Mouse (Mus musculus) embryonic facial prominence, embryonic 10.5 days (tissue): ENCODE results near the gene Tle4. TPM values are rescaled to one million over a fixed set of nuclear protein-coding genes. Genes with fewer than 3 reads are reported as not detected.

ENCODE experiments used
- DNase-seq: peaks from one replicate; pipeline ENCODE4 v3.0.0-alpha.2; 2017; ENCODE audit warnings: low spot score
- H3K27ac ChIP-seq: fragments of 300-500 bp; sonication (generic); replicated peaks from 2 replicates; pipeline ENCODE4 v1.5.1; 2016; ENCODE audit warnings: mild to moderate bottlenecking
- H3K27me3 ChIP-seq: fragments of 300-500 bp; sonication (generic); replicated peaks from 2 replicates; pipeline ENCODE4 v1.6.1; 2016; ENCODE audit warnings: low read depth, mild to moderate bottlenecking; ENCODE audit not compliant: poor library complexity, severe bottlenecking
- H3K36me3 ChIP-seq: fragments of 300-500 bp; sonication (generic); replicated peaks from 2 replicates; pipeline ENCODE4 v1.6.1; 2016; ENCODE audit warnings: mild to moderate bottlenecking, moderate library complexity
- H3K4me1 ChIP-seq: fragments of 300-500 bp; sonication (generic); 2 replicates; pipeline ENCODE4 v1.6.1; 2016
- H3K4me3 ChIP-seq: fragments of 300-500 bp; sonication (generic); 2 replicates; pipeline ENCODE4 v1.5.1; 2016; ENCODE audit warnings: mild to moderate bottlenecking, moderate library complexity
- H3K9me3 ChIP-seq: fragments of 300-500 bp; sonication (generic); 2 replicates; pipeline ENCODE4 v1.6.1; 2016; ENCODE audit warnings: mild to moderate bottlenecking
- WGBS: fragments of 180-500 bp; shearing (Covaris S2); methylation state at CpG from one replicate; pipeline ENCODE4 v1.1.7; 2016; 5-methylcytosine and 5-hydroxymethylcytosine counted together
- polyA plus RNA-seq: library from polyadenylated mRNA; unstranded; fragments of >200 nt; fragmentation: Nextera tagmentation; extraction: Ambion mirVana; gene quantifications from 2 replicates; pipeline ENCODE4 v1.2.1, GENCODE M21; 2016

Tle4 gene
- polyA plus RNA-seq, 1 experiment from 2014 or later = 21.7 TPM

- H3K36me3 ChIP-seq = no peaks in the 10 kb centered on the region
- H3K9me3 ChIP-seq = no peaks in the 10 kb centered on the region
- H3K4me3 ChIP-seq = no peak overlapping the region
- DNase-seq = no peak
- H3K4me1 ChIP-seq = 0 out of 2 replicates have a peak, but pooled peaks cover 6% of the 10 kb centered on the region
- H3K27ac ChIP-seq = no peak overlapping the region
- WGBS = 42% methylated on average over 14 of the region's 14 CpGs
- H3K27me3 ChIP-seq = no peaks in the 10 kb centered on the region
Measured at GRCm38 (mm10) chr19:14435681-14436376, 162.0 kb downstream of the Tle4 start.

DNA sequence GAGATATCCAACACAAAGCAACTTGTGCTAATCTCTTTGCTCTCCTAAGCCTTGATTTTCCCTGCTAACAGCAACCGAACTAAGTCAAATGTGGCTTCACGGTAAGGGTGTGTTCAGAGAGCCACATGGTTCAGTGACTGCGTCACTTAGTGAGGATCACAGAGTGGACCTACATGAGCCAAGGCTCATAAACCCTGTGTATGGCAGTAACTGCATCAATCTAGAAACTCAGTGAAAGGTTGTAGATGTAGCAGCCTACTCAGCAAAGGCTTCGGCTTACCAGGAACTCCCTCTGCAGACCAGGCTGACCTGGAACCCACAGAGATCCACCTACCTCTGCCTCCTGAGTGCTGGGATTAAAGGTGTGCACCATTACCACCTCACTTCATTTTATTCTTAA lies 164.0 kb downstream of the Tle4 start:
- 91% methylated on average over 4 of the region's 4 CpGs for WGBS
- H3K9me3 ChIP-seq = no peaks in the 10 kb centered on the region
- H3K27ac ChIP-seq = no peak overlapping the region
- 0 out of 2 replicates have a peak, but pooled peaks cover 6% of the 10 kb centered on the region for H3K4me1 ChIP-seq
- no peak overlapping the region for H3K4me3 ChIP-seq
- no peak for DNase-seq
- no peaks in the 10 kb centered on the region for H3K36me3 ChIP-seq
- H3K27me3 ChIP-seq = no peaks in the 10 kb centered on the region

GRCm38 (mm10) chr19:14432436-14432835 lies 165.4 kb downstream of the Tle4 start:
- no peak overlapping the region for H3K27ac ChIP-seq
- H3K9me3 ChIP-seq = no peaks in the 10 kb centered on the region
- H3K4me1 ChIP-seq = 0 out of 2 replicates have a peak, but pooled peaks cover 6% of the 10 kb centered on the region
- no peak overlapping the region for H3K4me3 ChIP-seq
- H3K27me3 ChIP-seq = no peaks in the 10 kb centered on the region
- no peaks in the 10 kb centered on the region for H3K36me3 ChIP-seq
- no peak for DNase-seq
- 89% methylated on average over 7 of the region's 7 CpGs for WGBS

- WGBS = 76% methylated on average over 6 of the region's 6 CpGs
- Histone ChIP-seq H3K36me3 (no peaks in the 10 kb centered on the region), H3K4me1 (peaks cover 24% of the 10 kb centered on the region), H3K27me3 (no peaks in the 10 kb centered on the region), H3K27ac (no peak overlapping the region), H3K4me3 (no peak overlapping the region), H3K9me3 (no peaks in the 10 kb centered on the region)
- DNase-seq = no peak
Measured at GRCm38 (mm10) chr19:14426920-14427319, 170.9 kb downstream of the Tle4 start.

DNA sequence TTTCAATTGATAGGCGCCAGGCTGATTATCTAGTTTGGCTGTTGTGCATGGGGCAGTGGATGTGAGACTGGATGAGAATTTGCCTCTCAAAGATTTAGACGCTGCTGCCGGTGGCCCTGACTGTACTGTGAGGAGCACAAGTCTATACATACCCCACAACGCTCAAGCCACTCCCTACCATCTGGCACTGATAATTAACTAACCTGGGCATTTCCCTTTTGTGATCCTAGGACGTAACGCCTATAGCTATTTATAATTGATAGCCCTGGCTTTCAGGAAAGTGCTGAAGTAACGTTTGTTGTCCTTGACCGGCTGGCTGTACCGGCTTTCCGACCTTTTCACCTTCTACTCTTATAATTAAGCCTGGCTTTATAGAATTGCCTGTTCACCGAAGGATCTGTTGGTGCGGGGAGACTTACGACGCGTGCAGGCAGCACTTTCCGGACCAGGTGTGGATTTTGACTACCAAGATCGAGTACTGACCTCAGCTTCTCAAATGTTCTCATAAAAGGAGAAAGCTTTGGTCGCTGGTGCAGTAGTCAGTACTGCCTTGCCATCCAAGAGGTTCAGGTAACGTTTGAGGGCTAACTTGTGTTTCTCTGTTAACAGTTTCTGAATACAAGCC lies 171.5 kb downstream of the Tle4 start:
- DNase-seq = peak; percentile 12
- H3K9me3 ChIP-seq = no peaks in the 10 kb centered on the region
- no peak overlapping the region for H3K27ac ChIP-seq
- H3K27me3 ChIP-seq = no peaks in the 10 kb centered on the region
- H3K36me3 ChIP-seq = no peaks in the 10 kb centered on the region
- 49% methylated on average over 19 of the region's 19 CpGs for WGBS
- H3K4me3 ChIP-seq = no peak overlapping the region
- H3K4me1 ChIP-seq = peaks cover 24% of the 10 kb centered on the region

GRCm38 (mm10) chr19:14425122-14425521 lies 172.7 kb downstream of the Tle4 start:
- Histone ChIP-seq H3K36me3 (no peaks in the 10 kb centered on the region), H3K27ac (no peak overlapping the region), H3K9me3 (no peaks in the 10 kb centered on the region), H3K4me3 (no peak overlapping the region), H3K27me3 (no peaks in the 10 kb centered on the region), H3K4me1 (peaks cover 24% of the 10 kb centered on the region)
- DNase-seq = no peak
- 80% methylated on average over 6 of the region's 6 CpGs for WGBS

- H3K9me3 ChIP-seq = no peaks in the 10 kb centered on the region
- H3K4me1 ChIP-seq = peaks cover 24% of the 10 kb centered on the region
- no peaks in the 10 kb centered on the region for H3K36me3 ChIP-seq
- no peak for DNase-seq
- no peaks in the 10 kb centered on the region for H3K27me3 ChIP-seq
- no peak overlapping the region for H3K4me3 ChIP-seq
- H3K27ac ChIP-seq = no peak overlapping the region
- WGBS = 64% methylated on average over 12 of the region's 12 CpGs
Measured at GRCm38 (mm10) chr19:14424016-14424964, 173.6 kb downstream of the Tle4 start.

GRCm38 (mm10) chr19:14421691-14422090 lies 176.2 kb downstream of the Tle4 start:
- Histone ChIP-seq H3K27me3 (0 out of 2 replicates have a peak, but pooled peaks cover 9% of the 10 kb centered on the region), H3K9me3 (no peaks in the 10 kb centered on the region), H3K36me3 (no peaks in the 10 kb centered on the region), H3K4me3 (no peak overlapping the region), H3K27ac (no peak overlapping the region), H3K4me1 (peaks cover 20% of the 10 kb centered on the region)
- no peak for DNase-seq
- 94% methylated on average over 5 of the region's 5 CpGs for WGBS

DNA sequence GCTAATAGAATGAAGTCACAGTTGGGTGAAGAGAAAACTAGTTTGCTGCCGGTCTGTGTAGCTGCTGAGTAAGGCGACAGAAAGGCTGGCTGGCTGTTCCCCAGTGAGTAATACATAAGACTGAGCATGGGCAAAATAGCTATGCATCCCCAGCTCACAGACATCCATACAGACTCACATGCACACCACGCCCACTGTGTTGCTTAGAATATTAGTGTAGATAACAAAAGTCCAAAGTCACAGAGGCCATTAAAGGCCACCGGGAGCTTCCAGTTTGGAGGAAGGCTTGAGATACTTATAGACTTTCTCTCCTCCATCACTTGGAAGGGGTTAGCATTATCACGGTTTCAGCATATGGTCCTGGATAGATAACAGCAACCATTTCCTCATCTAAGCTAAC lies 178.0 kb downstream of the Tle4 start:
- WGBS = 91% methylated on average over 5 of the region's 5 CpGs
- no peaks in the 10 kb centered on the region for H3K36me3 ChIP-seq
- no peak for DNase-seq
- no peak overlapping the region for H3K27ac ChIP-seq
- peaks cover 14% of the 10 kb centered on the region for H3K4me1 ChIP-seq
- no peak overlapping the region for H3K4me3 ChIP-seq
- H3K27me3 ChIP-seq = 0 out of 2 replicates have a peak, but pooled peaks cover 19% of the 10 kb centered on the region
- no peaks in the 10 kb centered on the region for H3K9me3 ChIP-seq

DNA sequence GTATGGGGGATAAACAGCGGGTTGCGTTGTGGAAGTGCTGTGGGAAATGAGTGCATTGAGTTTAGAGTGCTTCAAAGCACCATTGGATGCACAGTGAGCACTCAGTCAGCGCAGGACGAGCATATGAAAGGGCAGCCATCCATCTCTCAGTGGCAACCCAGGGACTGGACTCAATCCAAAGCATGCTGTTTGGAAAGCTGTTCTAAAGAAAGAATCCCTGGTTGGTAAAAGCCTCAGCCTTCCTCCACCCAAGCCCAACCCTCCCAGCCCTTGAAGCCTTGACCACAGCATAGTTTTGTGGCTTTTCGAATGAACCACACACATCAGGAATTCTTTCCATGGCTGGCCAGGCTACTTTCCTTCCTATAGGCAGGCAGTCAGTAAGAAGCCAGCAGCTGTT lies 181.0 kb downstream of the Tle4 start:
- H3K36me3 ChIP-seq = no peaks in the 10 kb centered on the region
- WGBS = 76% methylated on average over 5 of the region's 5 CpGs
- no peak for DNase-seq

GRCm38 (mm10) chr19:14415996-14416395 lies 181.9 kb downstream of the Tle4 start:
- H3K9me3 ChIP-seq = no peaks in the 10 kb centered on the region
- H3K27me3 ChIP-seq = 0 out of 2 replicates have a peak, but pooled peaks cover 26% of the 10 kb centered on the region
- peaks cover 10% of the 10 kb centered on the region for H3K4me1 ChIP-seq
- WGBS = 60% methylated on average over 6 of the region's 6 CpGs
- H3K36me3 ChIP-seq = no peaks in the 10 kb centered on the region
- H3K4me3 ChIP-seq = no peak overlapping the region
- H3K27ac ChIP-seq = no peak overlapping the region
- no peak for DNase-seq

More for the DNA sequence above, 181.0 kb downstream of the Tle4 start:
- H3K9me3 ChIP-seq = no peaks in the 10 kb centered on the region
- 0 out of 2 replicates have a peak, but pooled peaks cover 26% of the 10 kb centered on the region for H3K27me3 ChIP-seq
- H3K4me1 ChIP-seq = peaks cover 10% of the 10 kb centered on the region
- H3K27ac ChIP-seq = no peak overlapping the region
- H3K4me3 ChIP-seq = no peak overlapping the region

GRCm38 (mm10) chr19:14414957-14415356 lies 182.9 kb downstream of the Tle4 start:
- Histone ChIP-seq H3K4me3 (no peak overlapping the region), H3K36me3 (no peaks in the 10 kb centered on the region), H3K4me1 (peaks cover 10% of the 10 kb centered on the region), H3K9me3 (no peaks in the 10 kb centered on the region), H3K27me3 (0 out of 2 replicates have a peak, but pooled peaks cover 26% of the 10 kb centered on the region), H3K27ac (no peak overlapping the region)
- DNase-seq = no peak
- WGBS = 18% methylated on average over 4 of the region's 4 CpGs
